Mouse (Mus musculus): ENCODE results near the gene Vamp1.

The Vamp1 gene

GRCm38 (mm10) chr6:125284751-125285150 lies 69.4 kb downstream of the Vamp1 start:
- DNase-seq (ENCODE audit: extremely low read depth, low read depth), result no peak

GRCm38 (mm10) chr6:125285890-125286289 lies 70.5 kb downstream of the Vamp1 start, which contains the start of gene Tuba3a:
TSS of gene Tuba3a (minus strand) at chr6:125286042.
- no peak for DNase-seq (ENCODE audit: extremely low read depth, low read depth)

GRCm38 (mm10) chr6:125286944-125287343 lies 71.6 kb downstream of the Vamp1 start:
- DNase-seq (ENCODE audit: extremely low read depth, low read depth), result no peak

GRCm38 (mm10) chr6:125288730-125289129 lies 73.4 kb downstream of the Vamp1 start:
- DNase-seq (ENCODE audit: extremely low read depth, low read depth), result no peak

GRCm38 (mm10) chr6:125291329-125291728 lies 76.0 kb downstream of the Vamp1 start:
- DNase-seq (ENCODE audit: extremely low read depth, low read depth), result no peak

GRCm38 (mm10) chr6:125292256-125292655 lies 76.9 kb downstream of the Vamp1 start:
- DNase-seq (ENCODE audit: extremely low read depth, low read depth), result no peak

- DNase-seq (ENCODE audit: extremely low read depth, low read depth), result no peak
Measured at GRCm38 (mm10) chr6:125294049-125294448, 78.7 kb downstream of the Vamp1 start.

Data from MEL-GATA-1-ER (cell line).